Mouse (Mus musculus) macrophage (primary cell): ENCODE measurements around the gene Slc38a7. TPM values are rescaled to one million over a fixed set of nuclear protein-coding genes. Genes with fewer than 3 reads are reported as not detected.
A peak's percentile ranks its signal among the peaks of the same experiment; 100 is the strongest.

Experiments used
- H3K27ac ChIP-seq: fragments of 350-480 bp; formaldehyde crosslinking; 2 replicates; pipeline ENCODE4 v1.9.0; 2021
- H3K36me3 ChIP-seq: fragments of 350-480 bp; formaldehyde crosslinking; 2 replicates; pipeline ENCODE4 v1.9.0; 2021; ENCODE audit errors: inconsistent target
- H3K4me3 ChIP-seq: fragments of 350-480 bp; formaldehyde crosslinking; 2 replicates; pipeline ENCODE4 v1.9.0; 2021; ENCODE audit errors: inconsistent target
- H3K79me2 ChIP-seq: fragments of 350-480 bp; formaldehyde crosslinking; 2 replicates; pipeline ENCODE4 v1.9.0; 2021; ENCODE audit errors: inconsistent target
- WGBS: methylation state at CpG from one replicate; pipeline ENCODE4 v1.1.7; 2026; ENCODE audit warnings: inconsistent platforms; ENCODE audit not compliant: missing documents; 5-methylcytosine and 5-hydroxymethylcytosine counted together
- polyA plus RNA-seq: library from polyadenylated mRNA; stranded (reverse); fragments of 250-400 nt; gene quantifications from 3 replicates; pipeline ENCODE4 v1.2.4, GENCODE M21; 2018; ENCODE audit warnings: inconsistent platforms
- total RNA-seq, 78 experiments: library from RNA; depleted of rRNA; stranded (reverse); fragments of 250-400 nt; gene quantifications; 1 replicate in 9 of 78; 2 replicates in 24 of 78; 3 replicates in 43 of 78; 4 replicates in 2 of 78; pipeline ENCODE4 v1.2.4; 2018; ENCODE audit warnings: inconsistent platforms in 56 of 78

The Slc38a7 gene
- 100 to 1,000 TPM in 2 of 26 experiments, 10 to 100 TPM in 24; 48.4 to 120 (median 76.2) TPM for total RNA-seq (2018; cell fraction: chromatin; rRNA removed)
- 10 to 100 TPM; 42.9 to 76.0 (median 59.4) TPM for total RNA-seq (2018; cell fraction: cytosol; rRNA removed)
- total RNA-seq (2018; cell fraction: nucleus; rRNA removed) = 100 to 1,000 TPM in 10 of 26 experiments, 10 to 100 TPM in 16; 69.4 to 166 (median 92.9) TPM
- polyA plus RNA-seq = 39.9 to 62.1 TPM (median 57.0 TPM) in 3 replicates

- WGBS = 8% methylated on average over 22 of the region's 22 CpGs
- Histone ChIP-seq H3K27ac (peak within 1 kb of the TSS; percentile 80), H3K36me3 (peaks cover 7% of the 10 kb centered on the region; the same call in 1 of the 2 replicates), H3K4me3 (peak within 1 kb of the TSS; percentile 96), H3K79me2 (peaks cover 45% of the 10 kb centered on the region)
Measured at GRCm38 (mm10) chr8:95853102-95853843, at the start of gene Slc38a7. Slc38a7 (minus strand) TSS chr8:95853539.

GRCm38 (mm10) chr8:95901864-95902263 is 48.5 kb upstream of the Slc38a7 start:
- Histone ChIP-seq H3K27ac (no peak overlapping the region), H3K79me2 (no peaks in the 10 kb centered on the region), H3K4me3 (no peak overlapping the region), H3K36me3 (no peaks in the 10 kb centered on the region)
- 45% methylated on average over 7 of the region's 7 CpGs for WGBS

GRCm38 (mm10) chr8:95893701-95894100 is 40.4 kb upstream of the Slc38a7 start:
- Histone ChIP-seq H3K36me3 (no peaks in the 10 kb centered on the region), H3K79me2 (no peaks in the 10 kb centered on the region), H3K4me3 (no peak overlapping the region), H3K27ac (no peak overlapping the region)
- WGBS = 87% methylated on average over 3 of the region's 5 CpGs

- WGBS = 8% methylated on average over 31 of the region's 31 CpGs
- peak within 1 kb of the TSS; percentile 74 for H3K4me3 ChIP-seq
- H3K36me3 ChIP-seq = no peaks in the 10 kb centered on the region
- peaks cover 43% of the 10 kb centered on the region for H3K79me2 ChIP-seq
- H3K27ac ChIP-seq = peak within 1 kb of the TSS; percentile 43; the same call in 1 of the 2 replicates
Measured at GRCm38 (mm10) chr8:95888285-95889136, 35.2 kb upstream of the Slc38a7 start, which contains the start of gene Got2. Got2 (minus strand) TSS chr8:95888547.

- peak overlapping the region; percentile 74 for H3K4me3 ChIP-seq
- 0% methylated on average over 35 of the region's 38 CpGs for WGBS
- peaks cover 51% of the 10 kb centered on the region for H3K79me2 ChIP-seq
- peak overlapping the region; percentile 43; the same call in 1 of the 2 replicates for H3K27ac ChIP-seq
- H3K36me3 ChIP-seq = no peaks in the 10 kb centered on the region
Measured at GRCm38 (mm10) chr8:95887578-95888284, 34.4 kb upstream of the Slc38a7 start.

- no peaks in the 10 kb centered on the region for H3K36me3 ChIP-seq
- 52% methylated on average over 17 of the region's 17 CpGs for whole genome bisulfite sequencing
- H3K79me2 ChIP-seq = peaks cover 59% of the 10 kb centered on the region
- H3K27ac ChIP-seq = peak overlapping the region; percentile 43; the same call in 1 of the 2 replicates
- H3K4me3 ChIP-seq = peak overlapping the region; percentile 74
Measured at GRCm38 (mm10) chr8:95886647-95887577, 33.6 kb upstream of the Slc38a7 start.

GRCm38 (mm10) chr8:95885966-95886365 is 32.6 kb upstream of the Slc38a7 start:
- no peak overlapping the region for H3K27ac ChIP-seq
- no peak overlapping the region for H3K4me3 ChIP-seq

GRCm38 (mm10) chr8:95885271-95885841 is 32.0 kb upstream of the Slc38a7 start:
- Histone ChIP-seq H3K4me3 (no peak overlapping the region), H3K79me2 (peaks cover 75% of the 10 kb centered on the region), H3K36me3 (no peaks in the 10 kb centered on the region), H3K27ac (no peak overlapping the region)
- WGBS = 83% methylated on average over 5 of the region's 5 CpGs

More at GRCm38 (mm10) chr8:95885966-95886365, 32.6 kb upstream of the Slc38a7 start:
- H3K36me3 ChIP-seq = no peaks in the 10 kb centered on the region
- 90% methylated on average over 5 of the region's 5 CpGs for WGBS
- peaks cover 69% of the 10 kb centered on the region for H3K79me2 ChIP-seq

GRCm38 (mm10) chr8:95884491-95884890 is 31.2 kb upstream of the Slc38a7 start:
- peaks cover 84% of the 10 kb centered on the region for H3K79me2 ChIP-seq
- no peak overlapping the region for H3K27ac ChIP-seq
- H3K4me3 ChIP-seq = no peak overlapping the region
- no peaks in the 10 kb centered on the region for H3K36me3 ChIP-seq
- 89% methylated on average over 12 of the region's 12 CpGs for WGBS

- peaks cover 5% of the 10 kb centered on the region; the same call in 1 of the 2 replicates for H3K36me3 ChIP-seq
- no peak overlapping the region for H3K27ac ChIP-seq
- H3K4me3 ChIP-seq = no peak overlapping the region
- peaks cover 89% of the 10 kb centered on the region for H3K79me2 ChIP-seq
- 81% methylated on average over 9 of the region's 9 CpGs for WGBS
Measured at GRCm38 (mm10) chr8:95882191-95882590, 28.9 kb upstream of the Slc38a7 start.

GRCm38 (mm10) chr8:95881576-95881975 is 28.2 kb upstream of the Slc38a7 start:
- Histone ChIP-seq H3K4me3 (no peak overlapping the region), H3K79me2 (peaks cover 83% of the 10 kb centered on the region), H3K27ac (no peak overlapping the region), H3K36me3 (peaks cover 11% of the 10 kb centered on the region; the same call in 1 of the 2 replicates)
- 86% methylated on average over 3 of the region's 3 CpGs for WGBS

GRCm38 (mm10) chr8:95879823-95880222 is 26.5 kb upstream of the Slc38a7 start:
- H3K36me3 ChIP-seq = peaks cover 21% of the 10 kb centered on the region; the same call in 1 of the 2 replicates

More at GRCm38 (mm10) chr8:95879823-95880222, 26.5 kb upstream of the Slc38a7 start:
- 84% methylated on average over 4 of the region's 4 CpGs for WGBS
- H3K4me3 ChIP-seq = no peak overlapping the region
- no peak overlapping the region for H3K27ac ChIP-seq
- peaks cover 65% of the 10 kb centered on the region for H3K79me2 ChIP-seq
